Mouse (Mus musculus) skeletal muscle tissue, adult 2 months (tissue): ENCODE measurements at regions not wholly inside any gene's neighbourhood (a gene's known extent, or its start where the extent isn't known, plus 50 kb on each side); places are given as distances from the start of the nearest gene placed in this dataset.
A peak's percentile ranks its signal among the peaks of the same experiment; 100 is the strongest.
"Not testable (repeated sequence)": the region's sequence is repeated elsewhere in the genome, so short reads cannot be mapped to it uniquely, and the experiment has no call there.

Source experiments
- DNase-seq: peaks from one replicate; pipeline ENCODE4 v3.0.0-alpha.2; 2012; ENCODE audit warnings: low read depth, low spot score

GRCm38 (mm10) chr15:31987291-31987690 is 189.8 kb upstream of the Tas2r119 start:
- no peak for DNase-seq

- no peak for DNase-seq
These were observed 188.0 kb upstream of the Tas2r119 start for GRCm38 (mm10) chr15:31989093-31989492.

GRCm38 (mm10) chr15:31989593-31990290 is 187.3 kb upstream of the Tas2r119 start:
- DNase-seq, result peak; percentile 14

GRCm38 (mm10) chr15:31997996-31998395 is 179.1 kb upstream of the Tas2r119 start:
- no peak for DNase-seq

GRCm38 (mm10) chr15:31999553-31999952 is 177.5 kb upstream of the Tas2r119 start:
- no peak for DNase-seq

GRCm38 (mm10) chr15:32002950-32003422 is 174.1 kb upstream of the Tas2r119 start:
- DNase-seq, result peak; percentile 13

- DNase-seq, result no peak
These were observed 173.6 kb upstream of the Tas2r119 start for GRCm38 (mm10) chr15:32003489-32003888.

GRCm38 (mm10) chr15:32005986-32006385 is 171.1 kb upstream of the Tas2r119 start:
- DNase-seq, result no peak

- no peak for DNase-seq
These were observed 167.3 kb upstream of the Tas2r119 start for GRCm38 (mm10) chr15:32009818-32010217.

- DNase-seq, result peak; percentile 13
These were observed 165.0 kb upstream of the Tas2r119 start for GRCm38 (mm10) chr15:32012044-32012443.

- DNase-seq, result no peak
These were observed 164.3 kb upstream of the Tas2r119 start for GRCm38 (mm10) chr15:32012838-32013237.

GRCm38 (mm10) chr15:32015169-32015568 is 161.9 kb upstream of the Tas2r119 start:
- DNase-seq, result no peak

GRCm38 (mm10) chr15:32020323-32021008 is 156.6 kb upstream of the Tas2r119 start:
- no peak for DNase-seq

GRCm38 (mm10) chr15:32021009-32021602 is 156.0 kb upstream of the Tas2r119 start:
- DNase-seq, result no peak

- DNase-seq, result no peak
These were observed 143.0 kb upstream of the Tas2r119 start for GRCm38 (mm10) chr15:32034091-32034490.

- no peak for DNase-seq
These were observed 142.3 kb upstream of the Tas2r119 start for GRCm38 (mm10) chr15:32034790-32035189.

- DNase-seq, result no peak
These were observed 135.3 kb upstream of the Tas2r119 start for GRCm38 (mm10) chr15:32041764-32042163.

- peak; percentile 8 for DNase-seq
These were observed 134.9 kb upstream of the Tas2r119 start for GRCm38 (mm10) chr15:32042173-32042572.

- DNase-seq, result peak; percentile 20
These were observed 134.5 kb upstream of the Tas2r119 start for GRCm38 (mm10) chr15:32042589-32042988.

- no peak for DNase-seq
These were observed 133.9 kb upstream of the Tas2r119 start for GRCm38 (mm10) chr15:32043207-32043606.

GRCm38 (mm10) chr15:32043670-32044069 is 133.4 kb upstream of the Tas2r119 start:
- not testable (repeated sequence) for DNase-seq

- DNase-seq, result no peak
These were observed 128.3 kb upstream of the Tas2r119 start for GRCm38 (mm10) chr15:32048836-32049235.

- DNase-seq, result no peak
These were observed 115.5 kb upstream of the Tas2r119 start for GRCm38 (mm10) chr15:32061573-32061972.
